Mouse (Mus musculus) layer of hippocampus, adult 2 months (tissue): ENCODE data around the gene Mta1. TPM values are rescaled to one million over a fixed set of nuclear protein-coding genes. Genes with fewer than 3 reads are reported as not detected.

ENCODE experiments used
- DNase-seq, 2 experiments: peaks; one replicate each; pipeline ENCODE4 v3.0.0; 2022; ENCODE audit warnings: low spot score in 2 of 2
- H3K27ac ChIP-seq: fragments of 200-600 bp; 2 replicates; pipeline ENCODE4 v1.8.1; 2022
- H3K4me3 ChIP-seq: fragments of 200-600 bp; 2 replicates; pipeline ENCODE4 v1.8.1; 2022; ENCODE audit warnings: mild to moderate bottlenecking
- CTCF ChIP-seq: fragments of 200-600 bp; conservative IDR thresholded peaks from 2 replicates; pipeline ENCODE4 v1.8.1; 2022; ENCODE audit warnings: antibody characterized with exemption, mild to moderate bottlenecking, moderate library complexity
- total RNA-seq, 2 experiments: library from RNA; stranded (reverse); gene quantifications; 2 replicates each; pipeline ENCODE4 v1.2.3; 2021

Gene Mta1
- total RNA-seq, 2 experiments from 2014 or later: 76.0 to 76.9 TPM

DNA sequence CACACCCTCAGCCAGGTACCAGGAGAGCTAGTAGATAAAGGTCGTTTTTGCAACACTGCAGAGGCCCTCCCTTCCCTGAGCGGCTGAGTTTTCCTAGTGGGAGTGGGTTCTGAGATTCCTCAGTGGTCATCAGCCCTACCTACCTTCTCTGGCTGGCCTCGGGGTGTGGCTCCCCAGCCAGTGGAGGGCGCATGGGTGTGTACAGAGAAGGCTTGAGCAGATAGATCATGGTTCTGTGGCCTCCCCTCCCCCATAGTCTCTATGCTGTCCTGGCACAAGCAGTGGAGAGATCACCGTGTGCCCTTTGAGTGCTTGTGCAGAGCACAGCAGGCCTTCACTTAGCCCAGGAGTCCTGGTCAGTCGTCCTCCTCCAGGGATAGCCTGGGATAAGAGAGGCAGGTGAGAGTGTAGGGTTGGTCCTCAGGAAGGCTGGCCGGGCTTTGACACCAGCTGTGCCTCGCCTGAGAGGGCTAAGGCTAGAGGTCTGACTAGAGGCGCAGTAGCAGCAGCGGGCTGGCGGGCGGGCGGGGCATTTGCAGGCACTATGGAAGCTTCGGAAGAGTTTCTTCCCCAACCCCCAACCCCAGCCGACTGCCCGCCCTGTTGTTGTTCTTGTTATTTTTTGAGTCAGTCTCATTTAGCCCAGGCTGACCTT lies 50.4 kb downstream of the Mta1 start:
- DNase-seq: no peak
- Histone ChIP-seq H3K4me3 (no peak overlapping the region), H3K27ac (no peak overlapping the region)
- peak; percentile 30 for TF ChIP-seq CTCF

DNA sequence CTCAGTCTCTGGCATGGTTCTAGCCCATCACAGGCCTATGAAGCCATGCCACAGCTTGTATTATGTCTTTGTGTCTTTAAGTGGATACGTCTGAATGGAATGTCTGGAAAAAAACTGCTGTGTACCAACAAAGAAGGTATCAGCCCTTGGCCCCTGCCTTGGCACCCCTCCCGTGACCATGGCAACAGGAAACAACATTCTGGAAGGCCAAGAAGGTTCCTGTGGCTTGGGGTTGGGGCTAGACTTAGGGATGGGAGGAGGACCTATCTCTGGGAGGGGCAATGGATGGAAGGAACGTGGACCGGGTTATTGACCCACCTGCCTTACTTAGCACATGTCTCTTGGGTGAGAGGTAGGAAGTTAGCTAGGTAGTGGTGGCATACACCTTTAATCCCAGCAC lies 51.3 kb downstream of the Mta1 start:
- DNase-seq: no peak
- H3K4me3 ChIP-seq: no peak overlapping the region
- no peak for TF ChIP-seq CTCF
- no peak overlapping the region for H3K27ac ChIP-seq

DNA sequence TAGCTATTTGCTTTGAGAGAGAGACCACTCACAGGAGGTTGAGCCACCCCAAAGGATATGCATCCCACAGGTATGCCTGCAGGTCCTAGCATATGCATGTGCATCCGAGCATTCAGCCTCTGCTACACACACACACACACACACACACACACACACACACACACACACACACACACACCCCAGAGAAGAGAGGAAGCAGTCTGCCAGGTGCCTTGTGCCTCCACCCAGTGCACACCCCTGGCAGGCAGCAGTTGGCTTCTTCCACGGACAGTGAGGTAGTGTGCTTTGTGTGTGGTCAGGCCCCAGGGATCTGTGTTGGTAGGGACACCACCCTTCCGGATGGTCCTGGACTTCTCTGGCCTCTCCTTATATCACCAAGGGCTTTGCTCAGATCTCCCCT lies 51.8 kb downstream of the Mta1 start:
- TF ChIP-seq CTCF: no peak
- no peak for DNase-seq
- no peak overlapping the region for H3K27ac ChIP-seq
- H3K4me3 ChIP-seq: no peak overlapping the region

DNA sequence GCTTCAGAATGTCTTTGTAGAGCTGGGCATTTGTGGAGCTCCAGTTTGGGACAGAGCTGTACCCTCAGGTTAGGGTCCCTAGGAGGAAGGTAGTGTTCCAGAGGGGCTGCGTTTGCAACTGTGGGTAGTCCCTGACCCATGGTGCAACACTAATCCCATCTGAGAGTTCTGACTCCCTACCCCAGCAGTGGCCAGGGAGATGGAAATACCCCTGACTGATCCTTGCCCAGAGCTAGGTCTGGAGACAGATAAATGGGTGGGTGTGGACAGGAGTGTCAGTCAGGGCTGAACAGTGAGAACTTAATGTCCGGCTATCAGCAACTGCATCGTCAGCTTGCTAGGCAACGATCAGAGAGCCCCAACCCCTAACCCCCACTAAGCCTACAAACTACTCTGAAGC lies 52.5 kb downstream of the Mta1 start:
- no peak for DNase-seq
- no peak overlapping the region for H3K4me3 ChIP-seq
- no peak for TF ChIP-seq CTCF

DNA sequence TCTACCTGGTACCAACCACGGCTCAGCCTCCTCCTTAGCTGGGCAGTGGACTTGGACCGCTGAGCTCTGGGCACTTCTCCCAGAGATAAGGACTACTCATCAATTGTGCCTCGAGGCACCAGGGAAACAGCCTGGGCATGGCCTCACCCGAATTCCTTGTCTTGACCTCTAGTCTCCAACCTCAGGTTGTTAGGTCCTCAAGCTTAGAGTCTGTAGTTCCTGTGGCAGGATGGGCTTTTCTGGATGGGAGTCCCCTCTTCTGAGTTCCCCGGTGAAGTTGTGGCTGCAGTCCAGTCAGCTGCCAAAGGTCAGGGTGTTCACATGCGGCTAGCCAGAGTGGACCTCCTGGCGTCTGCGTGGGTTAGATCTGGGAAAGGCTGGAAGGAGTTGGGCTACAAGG lies 53.0 kb downstream of the Mta1 start:
- no peak for TF ChIP-seq CTCF
- DNase-seq: no peak
- no peak overlapping the region; the same call in 1 of the 2 replicates for H3K4me3 ChIP-seq
- H3K27ac ChIP-seq: no peak overlapping the region

More for the DNA sequence above, 52.5 kb downstream of the Mta1 start:
- no peak overlapping the region for H3K27ac ChIP-seq

DNA sequence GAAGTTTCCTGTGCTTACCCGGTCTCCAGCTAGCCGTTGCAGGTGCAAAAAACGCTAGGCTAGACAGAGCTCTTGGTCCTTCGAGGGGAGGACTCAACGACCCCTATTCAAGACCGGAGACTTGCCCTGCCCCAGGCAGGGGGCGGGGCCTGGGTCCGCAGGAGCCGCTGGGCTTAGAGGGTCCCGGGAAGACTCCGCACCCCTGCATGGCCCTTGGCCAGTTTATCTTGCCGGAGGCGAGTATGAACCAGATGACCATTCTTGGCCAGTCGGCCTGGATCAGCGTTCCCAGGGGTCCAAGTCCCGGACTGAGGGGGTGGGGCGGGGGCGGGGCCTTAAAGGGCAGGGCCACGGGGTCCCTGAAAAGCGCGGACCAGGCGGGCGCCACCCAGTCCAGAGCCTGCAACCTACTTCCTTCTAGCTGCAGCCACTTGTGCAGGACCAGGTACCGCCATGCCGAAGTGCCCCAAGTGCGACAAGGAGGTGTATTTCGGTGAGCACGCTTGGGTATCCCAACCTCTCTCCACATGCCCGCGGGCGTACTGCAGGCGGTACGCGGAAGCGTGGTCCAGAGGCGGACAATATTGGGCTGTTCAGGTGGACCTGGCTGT lies 53.7 kb downstream of the Mta1 start:
- H3K4me3 ChIP-seq: peak overlapping the region; percentile 50
- no peak for DNase-seq
- H3K27ac ChIP-seq: no peak overlapping the region
- no peak for TF ChIP-seq CTCF

DNA sequence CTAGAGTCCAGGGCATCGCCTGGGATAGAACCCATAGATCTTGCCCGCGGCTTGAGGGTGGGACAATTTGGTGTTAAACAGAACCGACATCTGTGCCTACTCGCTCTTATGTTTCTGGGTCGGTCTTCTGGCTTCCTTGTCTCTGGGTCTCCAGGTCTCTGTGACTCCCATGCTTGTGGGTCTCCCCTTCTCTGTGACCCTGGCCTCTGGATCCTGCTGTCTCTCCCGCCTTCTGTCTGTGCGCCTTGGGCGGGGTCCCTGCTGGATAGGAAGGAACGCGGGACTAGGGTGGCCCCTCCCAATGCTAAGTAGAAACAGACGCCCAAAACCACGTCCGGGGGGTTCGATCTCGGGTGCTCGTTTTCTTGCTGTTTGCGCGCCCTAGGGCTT lies 54.2 kb downstream of the Mta1 start:
- no peak for DNase-seq
- peak overlapping the region; percentile 50 for H3K4me3 ChIP-seq
- TF ChIP-seq CTCF: no peak
- no peak overlapping the region for H3K27ac ChIP-seq

DNA sequence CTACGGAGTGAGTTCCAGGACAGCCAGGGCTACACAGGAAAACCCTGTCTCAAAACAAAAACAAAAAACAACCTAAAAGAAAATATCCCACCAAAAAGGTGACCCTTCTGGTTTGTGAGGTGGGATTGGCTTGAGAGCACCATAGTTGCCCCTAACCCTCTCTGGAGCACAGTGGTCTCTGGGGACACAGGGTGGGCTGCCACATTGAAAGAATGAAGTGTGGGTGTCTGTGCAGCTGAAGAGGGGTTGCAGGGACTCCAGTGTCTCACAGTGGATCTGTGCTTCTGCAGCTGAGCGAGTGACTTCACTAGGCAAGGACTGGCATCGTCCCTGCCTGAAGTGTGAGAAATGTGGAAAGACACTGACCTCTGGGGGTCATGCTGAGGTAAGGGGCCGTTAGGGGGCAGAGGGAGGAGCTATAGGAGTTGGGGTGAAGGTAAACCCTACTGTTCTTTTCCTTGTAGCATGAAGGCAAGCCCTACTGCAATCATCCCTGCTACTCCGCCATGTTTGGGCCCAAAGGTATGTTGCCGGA lies 55.0 kb downstream of the Mta1 start:
- no peak overlapping the region for H3K4me3 ChIP-seq
- H3K27ac ChIP-seq: no peak overlapping the region
- no peak for TF ChIP-seq CTCF
- DNase-seq: no peak

DNA sequence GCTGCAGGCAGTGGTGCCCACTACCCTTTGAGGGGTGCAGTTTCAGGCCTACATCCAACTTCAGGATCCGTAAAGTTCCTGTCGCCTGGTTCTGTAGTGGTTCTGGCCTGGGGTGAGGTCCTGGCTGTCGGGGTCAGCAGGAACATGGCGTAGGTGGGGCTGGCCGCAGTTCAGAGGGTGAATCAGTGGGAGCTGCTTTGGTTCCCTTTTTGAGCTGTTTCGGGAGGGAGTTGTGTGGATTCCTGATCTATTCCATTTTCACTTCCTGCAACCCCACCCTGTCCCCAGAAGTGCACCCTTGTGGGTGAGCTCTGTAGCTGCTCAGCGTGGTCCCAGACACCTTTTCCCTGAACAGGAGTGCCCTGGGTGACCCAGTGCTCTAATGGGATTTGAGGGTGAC lies 55.9 kb downstream of the Mta1 start:
- Histone ChIP-seq H3K4me3 (no peak overlapping the region), H3K27ac (no peak overlapping the region)
- DNase-seq: no peak
- TF ChIP-seq CTCF: no peak

DNA sequence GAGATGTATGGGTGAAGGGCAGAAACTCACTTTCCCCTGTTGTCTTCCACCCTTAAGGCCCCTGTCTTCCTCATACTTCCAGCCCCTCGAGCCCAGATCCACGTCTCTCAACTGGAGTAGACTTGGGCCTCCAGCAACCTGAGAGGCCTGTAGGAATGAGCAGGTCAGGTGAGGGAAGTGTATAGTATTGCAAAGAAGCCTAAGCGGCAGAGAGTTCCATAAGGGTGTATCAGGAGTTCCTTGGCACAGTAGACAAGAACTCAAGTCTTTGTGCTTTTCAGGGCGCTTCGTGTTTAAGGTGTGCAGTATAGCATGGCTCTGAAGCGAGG lies 56.6 kb downstream of the Mta1 start:
- H3K27ac ChIP-seq: no peak overlapping the region
- DNase-seq: no peak
- no peak for TF ChIP-seq CTCF
- peak overlapping the region; percentile 51; the same call in 1 of the 2 replicates for H3K4me3 ChIP-seq

DNA sequence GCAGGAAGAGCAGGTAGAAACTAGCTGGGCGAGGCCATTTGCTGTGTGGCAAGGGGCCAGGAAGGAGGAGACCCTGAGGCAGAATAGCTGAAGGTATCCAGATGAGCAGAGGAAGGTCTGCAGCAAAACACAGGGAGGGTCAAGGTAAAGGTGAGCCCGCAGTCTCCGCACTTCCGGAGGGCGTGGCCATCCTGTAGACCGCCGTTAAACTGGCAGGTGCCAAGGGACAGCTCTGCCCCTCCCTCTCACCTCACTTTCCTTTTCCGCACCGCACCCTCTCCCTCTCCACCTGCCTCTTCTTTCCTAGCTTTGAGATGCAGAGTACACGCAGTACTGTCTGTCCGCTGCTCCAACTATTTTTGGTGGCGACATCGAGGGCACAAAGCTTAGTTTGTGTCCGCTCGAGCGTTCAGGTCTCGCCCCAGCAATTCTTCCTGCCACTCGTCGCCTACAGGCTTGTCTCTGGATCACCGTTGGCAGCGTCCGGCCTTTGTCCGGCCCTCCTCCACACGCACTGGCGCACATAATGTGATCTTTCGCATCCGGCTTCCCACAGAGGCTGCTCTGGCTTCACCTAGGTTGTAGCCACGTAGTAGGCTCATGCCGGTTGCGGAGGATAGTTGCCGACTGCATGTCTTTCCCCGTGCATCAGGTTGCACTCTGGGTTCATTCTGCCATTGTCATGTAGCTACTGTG lies 57.1 kb downstream of the Mta1 start:
- H3K27ac ChIP-seq: peak overlapping the region; percentile 83
- DNase-seq: no peak
- TF ChIP-seq CTCF: no peak
- H3K4me3 ChIP-seq: peak overlapping the region; percentile 51

DNA sequence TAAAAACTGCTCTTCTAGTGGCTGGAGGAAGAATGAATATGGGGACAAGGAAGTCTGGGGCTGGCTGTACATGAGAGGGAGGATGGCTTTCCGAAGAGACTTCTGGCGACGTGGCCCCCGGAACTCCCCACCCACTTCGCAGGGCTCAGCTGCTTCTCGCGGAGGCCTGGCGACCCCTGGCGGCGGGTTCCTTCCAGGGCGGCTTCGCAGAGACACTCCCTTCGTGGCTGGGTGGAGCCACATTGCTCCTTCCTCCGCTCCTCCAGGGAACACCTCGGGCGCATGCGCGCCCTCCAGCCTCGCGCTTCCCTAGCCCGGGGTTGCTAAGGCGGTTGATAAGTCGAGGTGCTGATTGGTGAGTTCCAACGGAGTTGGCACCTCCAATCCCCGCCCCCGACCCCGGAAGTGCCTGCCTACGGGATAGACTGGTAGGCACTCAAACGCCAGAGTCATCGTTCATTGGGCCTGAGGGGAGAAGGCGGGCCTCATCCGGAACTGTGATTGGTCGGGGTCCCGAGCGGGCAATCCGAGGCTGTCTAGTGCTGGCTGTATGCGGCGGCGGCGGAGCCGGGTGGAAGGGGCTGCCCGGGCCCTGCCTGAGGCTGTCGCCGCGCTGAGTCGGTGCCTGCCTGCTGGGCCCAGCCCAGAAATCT lies 57.9 kb downstream of the Mta1 start, which contains the start of gene Tedc1:
TSS of gene Tedc1 (plus strand) at position 535 of the 653 bp plus-strand sequence.
- TF ChIP-seq CTCF: peak; percentile 100
- Histone ChIP-seq H3K27ac (peak within 1 kb of the TSS; percentile 83), H3K4me3 (peak within 1 kb of the TSS; percentile 61)
- peak; percentile 99 to 100 for DNase-seq

DNA sequence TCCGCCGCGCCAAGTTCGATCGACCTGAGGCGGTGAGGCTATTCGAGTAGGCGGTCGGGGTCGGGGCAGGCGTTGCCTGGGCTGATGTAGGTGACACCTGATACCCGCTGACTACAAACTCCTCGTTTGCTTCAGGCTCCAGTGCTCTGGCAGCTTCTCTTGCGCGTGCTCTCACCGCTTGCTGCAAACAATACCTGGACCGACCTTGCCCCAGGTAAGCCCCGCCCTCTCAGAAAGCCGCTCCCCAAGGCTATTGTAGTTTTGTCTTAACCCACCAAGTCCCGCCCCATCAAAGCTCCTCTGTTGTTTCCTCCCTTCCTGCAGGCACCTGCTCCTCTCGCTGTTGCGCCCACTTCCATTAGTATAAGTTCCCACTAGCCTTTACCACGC lies 58.5 kb downstream of the Mta1 start:
- TF ChIP-seq CTCF: no peak
- no peak for DNase-seq
- peak overlapping the region; percentile 61 for H3K4me3 ChIP-seq
- H3K27ac ChIP-seq: no peak overlapping the region

DNA sequence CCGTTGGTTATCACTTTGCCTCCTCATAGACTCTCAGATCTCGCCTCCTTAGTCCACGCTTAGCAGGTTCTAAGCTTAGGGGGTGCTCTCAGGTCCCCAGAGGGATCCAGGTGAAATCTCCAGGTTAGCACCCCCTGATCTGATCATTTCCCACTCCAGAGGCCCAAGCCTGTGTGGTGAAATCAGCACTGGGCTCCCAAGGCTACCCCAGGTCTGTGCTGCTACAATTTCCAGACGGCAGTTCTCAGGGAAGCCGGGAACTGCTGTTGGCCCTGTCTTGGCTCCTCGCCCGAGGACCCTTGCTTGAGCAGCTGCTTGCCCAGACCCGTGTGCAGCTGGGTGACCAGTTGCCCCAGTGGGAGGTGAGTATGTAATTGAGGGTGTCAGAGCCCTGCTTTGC lies 58.9 kb downstream of the Mta1 start:
- TF ChIP-seq CTCF: no peak
- no peak overlapping the region for H3K27ac ChIP-seq
- DNase-seq: no peak
- H3K4me3 ChIP-seq: no peak overlapping the region
